Mouse (Mus musculus): ENCODE results near the gene Ear1. TPM values are rescaled to one million over a fixed set of nuclear protein-coding genes. Genes with fewer than 3 reads are reported as not detected.
"Not testable (repeated sequence)": the region's sequence is repeated elsewhere in the genome, so short reads cannot be mapped to it uniquely, and the experiment has no call there.

Gene Ear1
- polyA plus RNA-seq, 1 experiment from 2014 or later: 0.42 TPM

DNA sequence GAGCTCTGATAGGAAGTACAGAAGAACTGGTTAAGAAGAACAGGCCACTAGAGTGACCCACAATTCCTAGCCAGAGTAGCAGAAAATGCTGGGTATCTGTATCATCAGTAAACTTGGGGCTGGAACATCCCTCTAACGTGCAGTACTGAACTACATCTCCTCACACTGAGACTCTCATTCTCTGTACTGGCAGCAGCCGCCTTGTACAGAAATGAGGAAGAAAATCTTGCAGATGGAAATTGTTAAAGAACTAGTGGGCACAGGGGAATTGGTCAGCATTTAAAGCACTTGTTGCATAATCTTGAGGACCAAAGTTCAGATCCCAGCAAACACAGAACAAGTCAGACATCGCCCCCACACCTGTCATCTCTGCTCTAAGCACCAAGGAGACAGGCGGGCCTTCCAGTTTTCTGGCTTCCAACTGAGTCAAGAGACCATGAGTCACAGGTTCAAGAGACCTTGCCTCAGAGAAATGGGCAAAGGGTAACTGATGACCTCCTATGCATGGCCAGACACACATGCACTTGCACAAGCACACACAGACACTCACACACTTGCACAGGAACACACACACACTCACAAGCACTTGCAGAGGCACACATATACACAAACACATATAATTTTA, 31.3 kb downstream of the Ear1 start:
- H3K4me3 ChIP-seq; H3K9ac ChIP-seq; H3K4me1 ChIP-seq; H3K27ac ChIP-seq; H3K36me3 ChIP-seq; H3K27me3 ChIP-seq; H3K9me3 ChIP-seq; H3K4me2 ChIP-seq (replicated peaks); ATAC-seq (ENCODE audit: low FRiP score, low read depth): not testable (repeated sequence)
- WGBS: 71% methylated on average over 4 of the region's 4 CpGs

DNA sequence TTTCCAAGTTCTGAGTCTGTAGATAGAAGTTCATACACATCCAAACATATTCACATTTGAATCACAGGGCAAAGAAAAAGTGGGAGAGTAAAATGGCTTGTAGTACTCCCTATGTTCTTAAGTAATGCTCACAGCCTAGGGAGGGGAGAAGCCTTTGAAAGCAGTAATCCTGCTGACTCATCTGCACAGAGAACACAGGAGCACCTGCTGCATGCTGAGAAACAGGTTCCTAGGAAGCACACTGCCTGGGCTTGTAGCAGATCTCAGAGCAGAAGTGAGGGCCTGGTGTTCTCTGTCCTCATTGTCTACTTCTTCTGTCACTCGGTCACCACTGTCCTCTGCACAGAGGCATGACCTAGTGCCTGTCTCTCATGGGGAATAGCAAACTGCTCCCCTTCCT, 34.3 kb downstream of the Ear1 start:
- H3K27ac ChIP-seq; H3K4me2 ChIP-seq (replicated peaks); H3K9ac ChIP-seq; H3K4me3 ChIP-seq; H3K4me1 ChIP-seq; ATAC-seq (ENCODE audit: low FRiP score, low read depth); H3K9me3 ChIP-seq; H3K36me3 ChIP-seq; H3K27me3 ChIP-seq: not testable (repeated sequence)
- no CpG with 5 or more reads among the region's 1 CpGs for WGBS

DNA sequence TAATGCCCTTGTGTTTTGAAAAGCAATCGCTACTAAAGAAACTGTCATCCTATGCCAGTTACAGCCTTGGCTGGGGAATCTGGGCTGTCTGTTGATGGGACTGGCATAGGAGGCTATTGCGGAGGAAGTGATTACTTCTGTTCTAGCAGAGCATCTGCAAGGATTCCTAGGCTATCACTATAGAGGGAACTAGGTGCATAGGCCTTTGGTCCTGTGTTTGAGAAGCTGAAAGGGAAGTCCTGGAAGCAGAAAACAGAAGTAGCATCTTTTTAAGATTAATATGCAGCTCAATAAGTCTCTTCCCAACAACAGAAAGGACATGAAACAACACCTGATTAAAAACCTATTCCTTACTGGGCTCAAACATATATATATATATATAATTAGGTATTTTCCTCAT, 40.0 kb downstream of the Ear1 start:
- H3K9me3 ChIP-seq; H3K27ac ChIP-seq; H3K9ac ChIP-seq; H3K36me3 ChIP-seq; H3K4me1 ChIP-seq; H3K27me3 ChIP-seq; H3K4me3 ChIP-seq; H3K4me2 ChIP-seq (replicated peaks); ATAC-seq (ENCODE audit: low FRiP score, low read depth): not testable (repeated sequence)
- WGBS: 91% methylated on average over 2 of the region's 2 CpGs

DNA sequence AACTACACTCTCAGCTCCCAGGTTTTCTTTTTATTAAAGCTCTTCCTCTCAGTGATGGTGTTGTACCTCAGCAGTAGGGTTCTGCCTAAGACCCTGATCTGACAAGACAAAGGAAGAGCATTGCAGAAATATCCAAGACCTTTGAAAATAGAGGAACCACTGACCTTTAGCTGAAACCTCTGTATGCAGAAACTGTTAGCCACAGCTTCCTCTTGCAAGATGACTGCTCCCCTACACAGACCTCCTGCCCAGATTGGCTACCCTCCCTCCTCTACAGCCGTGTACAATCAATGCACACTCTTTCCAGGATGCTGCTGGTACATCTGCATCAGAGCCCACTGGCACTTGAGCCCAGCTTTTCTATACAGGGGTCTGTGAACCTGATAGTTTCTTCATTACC, 44.9 kb downstream of the Ear1 start:
- not testable (repeated sequence) for H3K27ac ChIP-seq; H3K27me3 ChIP-seq; H3K9me3 ChIP-seq; H3K4me1 ChIP-seq; H3K4me2 ChIP-seq (replicated peaks); H3K9ac ChIP-seq; ATAC-seq (ENCODE audit: low FRiP score, low read depth); H3K4me3 ChIP-seq; H3K36me3 ChIP-seq
- 58% methylated on average over 1 of the region's 1 CpGs for WGBS

DNA sequence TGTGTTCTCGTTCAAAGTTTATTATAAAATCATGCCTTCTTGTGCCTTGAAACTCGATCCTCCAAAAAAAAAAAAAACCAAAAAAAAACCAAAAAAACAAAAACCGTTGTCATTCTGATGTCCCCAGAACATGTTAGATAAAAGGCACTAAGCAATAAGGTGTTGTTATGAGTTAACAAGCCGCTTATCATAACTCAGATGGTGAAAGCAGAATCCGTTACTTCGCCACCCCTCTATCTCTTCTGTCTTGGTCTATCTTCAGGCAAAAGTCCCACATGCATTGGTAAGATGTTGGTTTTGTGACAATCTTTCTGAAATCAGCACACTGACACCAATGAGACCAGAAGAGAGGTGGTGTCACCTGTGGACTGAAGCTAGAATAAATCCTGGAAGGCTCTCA, 51.1 kb downstream of the Ear1 start:
- H3K36me3 ChIP-seq; H3K9ac ChIP-seq; H3K4me1 ChIP-seq; H3K27me3 ChIP-seq; H3K9me3 ChIP-seq; H3K27ac ChIP-seq; ATAC-seq (ENCODE audit: low FRiP score, low read depth); H3K4me3 ChIP-seq; H3K4me2 ChIP-seq (replicated peaks): not testable (repeated sequence)
- WGBS: 78% methylated on average over 6 of the region's 6 CpGs

DNA sequence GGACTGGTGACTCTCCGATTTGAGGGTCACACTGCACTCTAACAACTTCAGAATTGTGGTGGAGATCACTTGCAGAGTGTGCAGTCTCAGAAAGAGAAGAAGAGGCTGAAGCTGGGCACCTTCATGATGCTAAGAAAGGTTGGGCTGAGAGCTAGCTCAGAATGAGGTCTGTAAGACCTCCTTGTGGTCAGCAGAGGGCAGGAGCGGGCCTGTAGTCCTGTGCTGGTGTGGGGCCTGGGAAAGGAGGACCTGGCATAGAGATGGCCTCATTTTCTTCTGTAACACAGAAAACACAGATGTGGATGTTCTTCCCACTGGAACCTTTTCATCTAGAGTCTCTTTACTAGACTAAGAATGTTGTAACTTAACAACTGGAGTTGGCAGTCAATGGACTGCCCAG, 53.4 kb downstream of the Ear1 start:
- H3K9ac ChIP-seq; ATAC-seq (ENCODE audit: low FRiP score, low read depth): not testable (repeated sequence)
- WGBS: 65% methylated on average over 1 of the region's 2 CpGs

DNA sequence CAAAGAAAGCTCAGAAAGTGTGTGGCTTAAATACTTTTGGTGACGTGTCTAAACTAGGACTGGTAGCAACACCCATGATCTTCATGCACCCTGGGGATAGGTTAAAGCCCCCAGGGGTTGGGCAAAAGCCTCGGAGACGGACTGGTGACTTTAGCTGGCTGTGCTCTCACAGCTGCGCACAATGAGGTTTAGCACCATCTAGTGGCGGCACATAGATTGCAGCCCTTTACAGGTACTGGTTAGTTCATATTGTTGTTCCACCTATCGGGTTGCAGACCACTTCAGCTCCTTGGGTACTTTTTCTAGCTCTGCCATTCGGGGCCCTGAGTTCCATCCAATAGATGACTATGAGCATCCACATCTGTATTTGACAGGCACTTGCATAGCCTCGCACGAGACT, 62.9 kb downstream of the Ear1 start:
- not testable (repeated sequence) for H3K9ac ChIP-seq; H3K27ac ChIP-seq; H3K9me3 ChIP-seq; H3K4me3 ChIP-seq; H3K27me3 ChIP-seq; H3K4me2 ChIP-seq (replicated peaks); H3K4me1 ChIP-seq; H3K36me3 ChIP-seq; ATAC-seq (ENCODE audit: low FRiP score, low read depth)
- WGBS: 74% methylated on average over 8 of the region's 9 CpGs

More for the DNA sequence above, 53.4 kb downstream of the Ear1 start:
- H3K4me2 ChIP-seq (replicated peaks); H3K4me1 ChIP-seq; H3K9me3 ChIP-seq; H3K4me3 ChIP-seq; H3K27me3 ChIP-seq; H3K36me3 ChIP-seq; H3K27ac ChIP-seq: not testable (repeated sequence)

DNA sequence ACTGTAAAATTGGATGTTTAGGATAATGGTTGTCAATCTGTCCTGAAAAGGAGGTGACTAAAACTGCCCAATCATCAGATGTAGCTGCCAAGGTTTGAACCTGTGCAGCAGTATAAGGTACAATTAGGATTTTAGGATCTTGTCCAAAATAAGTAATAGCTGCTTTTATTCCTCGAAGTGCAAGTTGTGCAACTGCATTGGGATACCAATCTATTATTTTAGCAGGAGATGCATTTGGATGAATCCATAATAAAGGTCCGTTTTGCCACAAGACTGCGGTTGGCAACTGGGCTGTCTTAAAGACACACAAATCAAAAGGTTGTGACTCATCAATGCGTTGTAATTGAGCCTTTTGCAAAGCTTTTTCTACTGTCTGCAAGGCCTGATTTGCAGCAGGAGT, 67.2 kb downstream of the Ear1 start:
- not testable (repeated sequence) for ATAC-seq (ENCODE audit: low FRiP score, low read depth); H3K36me3 ChIP-seq; H3K27me3 ChIP-seq; H3K9ac ChIP-seq; H3K4me2 ChIP-seq (replicated peaks); H3K27ac ChIP-seq; H3K9me3 ChIP-seq; H3K4me3 ChIP-seq; H3K4me1 ChIP-seq
- WGBS: 66% methylated on average over 4 of the region's 4 CpGs

DNA sequence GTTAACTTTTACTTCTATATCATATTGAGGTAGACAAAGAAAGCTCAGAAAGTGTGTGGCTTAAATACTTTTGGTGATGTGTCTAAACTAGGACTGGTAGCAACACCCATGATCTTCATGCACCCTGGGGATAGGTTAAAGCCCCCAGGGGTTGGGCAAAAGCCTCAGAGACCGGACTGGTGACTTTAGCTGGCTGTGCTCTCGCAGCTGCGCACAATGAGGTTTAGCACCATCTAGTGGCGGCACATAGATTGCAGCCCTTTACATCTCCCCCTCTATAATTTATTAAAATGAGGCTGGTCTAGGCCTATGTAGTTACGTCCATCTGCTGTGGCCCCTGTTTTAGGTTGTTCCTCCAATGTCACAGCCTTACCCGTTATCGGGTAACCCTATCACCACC, 70.9 kb downstream of the Ear1 start:
- not testable (repeated sequence) for H3K4me2 ChIP-seq (replicated peaks); H3K4me3 ChIP-seq; ATAC-seq (ENCODE audit: low FRiP score, low read depth); H3K27ac ChIP-seq; H3K36me3 ChIP-seq; H3K9ac ChIP-seq; H3K4me1 ChIP-seq; H3K9me3 ChIP-seq; H3K27me3 ChIP-seq
- 4% methylated on average over 4 of the region's 7 CpGs for WGBS

DNA sequence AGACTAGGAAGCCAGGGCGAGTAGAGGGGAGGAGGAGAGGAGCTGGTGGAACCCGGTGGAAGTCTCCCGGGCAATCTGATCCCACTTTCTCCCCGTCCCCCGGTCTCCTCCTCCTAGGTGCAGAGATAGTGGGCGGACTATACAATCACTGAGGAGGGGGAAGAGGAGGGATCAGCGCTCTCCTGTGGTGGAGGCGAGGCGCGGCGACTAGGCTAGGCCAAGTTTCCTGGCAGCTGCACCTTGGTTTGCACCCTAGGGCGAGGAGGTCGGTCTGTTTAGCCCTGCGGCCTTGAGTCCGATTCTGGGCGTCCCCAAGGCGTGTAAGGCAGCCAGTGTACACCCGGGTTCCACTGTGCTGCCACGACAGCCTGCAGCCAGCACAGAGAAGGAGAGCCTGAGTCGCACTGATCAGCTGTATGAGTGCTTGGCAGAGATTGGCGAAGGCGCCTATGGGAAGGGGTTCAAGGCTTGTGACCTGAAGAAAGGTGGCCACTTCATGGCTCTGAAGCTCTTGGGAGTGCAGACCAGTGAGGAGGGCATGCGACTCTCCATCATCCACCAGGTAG, 78.3 kb downstream of the Ear1 start:
- not testable (repeated sequence) for H3K27ac ChIP-seq, H3K9me3 ChIP-seq, H3K4me1 ChIP-seq, H3K36me3 ChIP-seq, H3K27me3 ChIP-seq
- ATAC-seq (ENCODE audit: low FRiP score, low read depth): peak; percentile 67; the same call in 1 of the 2 replicates
- Histone ChIP-seq H3K4me3 (peak overlapping the region; percentile 21), H3K4me2 (replicated peaks) (peak overlapping the region; percentile 56), H3K9ac (peak overlapping the region; percentile 25; the same call in 1 of the 2 replicates)
- WGBS: 12% methylated on average over 23 of the region's 23 CpGs

DNA sequence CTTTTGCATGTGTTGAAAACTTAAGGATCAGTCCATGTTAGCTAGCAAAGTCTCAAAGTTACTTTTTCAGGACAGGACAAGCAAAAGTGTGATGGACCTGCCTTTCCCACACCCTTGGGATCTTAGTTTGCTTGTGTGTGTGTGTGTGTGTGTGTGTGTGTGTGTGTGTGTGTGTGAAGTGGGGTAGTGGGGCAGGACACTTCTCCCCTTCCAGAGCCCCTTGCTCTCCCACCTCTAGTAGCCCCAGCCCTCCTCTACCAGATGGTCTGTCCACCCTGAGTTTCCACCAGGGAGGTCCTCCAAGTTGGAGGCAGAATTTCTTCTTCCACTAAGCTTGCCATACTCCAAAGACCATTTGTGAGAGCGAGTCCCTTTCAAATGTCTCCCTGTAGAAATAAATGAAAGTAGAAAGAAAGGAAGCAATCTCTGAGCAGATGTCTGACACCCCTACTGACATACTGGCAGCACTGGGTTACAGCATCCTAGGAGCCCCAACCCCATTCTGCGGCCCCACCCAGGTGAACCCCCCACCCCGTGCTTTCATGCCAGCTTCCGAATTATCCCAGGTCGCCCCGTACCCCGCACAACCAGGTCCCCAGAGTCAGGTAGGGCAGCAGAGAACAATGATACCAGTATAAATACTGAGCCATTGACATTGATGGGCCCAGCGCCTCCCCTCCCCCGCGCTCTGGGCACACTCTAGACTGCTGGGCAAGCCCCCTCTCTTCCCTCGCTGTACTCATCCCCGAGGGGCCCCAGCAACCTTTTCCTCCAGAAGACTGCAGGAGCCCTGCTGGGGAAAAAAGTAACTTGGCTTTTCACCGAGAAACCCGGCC, 79.0 kb downstream of the Ear1 start:
- Histone ChIP-seq H3K4me1 (0 out of 2 replicates have a peak, but pooled peaks cover 9% of the 10 kb centered on the region), H3K4me3 (peak overlapping the region; percentile 21), H3K9ac (peak overlapping the region; percentile 25; the same call in 1 of the 2 replicates), H3K4me2 (replicated peaks) (peak overlapping the region; percentile 56), H3K36me3 (no peaks in the 10 kb centered on the region), H3K27me3 (no peaks in the 10 kb centered on the region), H3K27ac (no peak overlapping the region), H3K9me3 (no peaks in the 10 kb centered on the region)
- peak; percentile 75; the same call in 1 of the 2 replicates for ATAC-seq (ENCODE audit: low FRiP score, low read depth)
- 13% methylated on average over 14 of the region's 14 CpGs for WGBS

DNA sequence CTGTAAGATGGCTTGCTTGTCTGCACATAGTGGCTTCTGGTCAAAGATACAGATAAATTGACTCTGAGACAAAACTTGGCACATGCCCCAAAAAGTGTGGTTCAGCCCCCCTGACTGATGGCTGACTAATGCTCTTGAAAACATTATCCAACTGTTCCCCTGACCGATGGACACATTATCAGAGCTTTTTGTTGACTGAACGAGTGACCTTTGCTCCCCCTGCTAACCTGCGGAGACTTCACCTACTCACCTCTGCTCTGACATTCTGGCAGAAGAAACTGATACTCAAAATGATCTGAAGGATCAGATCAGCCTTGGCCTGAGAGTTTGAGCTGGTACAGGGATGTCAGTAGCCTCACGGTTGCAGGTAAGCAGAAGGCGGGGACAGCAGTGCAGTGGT, 81.5 kb downstream of the Ear1 start:
- not testable (repeated sequence) for H3K4me2 ChIP-seq (replicated peaks); H3K9me3 ChIP-seq; H3K4me1 ChIP-seq; H3K27me3 ChIP-seq; H3K27ac ChIP-seq; ATAC-seq (ENCODE audit: low FRiP score, low read depth); H3K9ac ChIP-seq; H3K36me3 ChIP-seq; H3K4me3 ChIP-seq
- 78% methylated on average over 5 of the region's 5 CpGs for WGBS

Data from limb, embryonic 13.5 days (tissue).